Mouse (Mus musculus) bone marrow, adult 2 months (tissue): ENCODE results near the gene Map3k14.

Experiments
- CTCF ChIP-seq: fragments of 200-500 bp; IDR thresholded peaks from 2 replicates; pipeline ENCODE4 v1.5.1; 2011; ENCODE audit warnings: low read length, control low read depth; ENCODE audit not compliant: control insufficient read depth, insufficient read depth
- POLR2A ChIP-seq: fragments of 200-500 bp; IDR thresholded peaks from 2 replicates; pipeline ENCODE4 v1.6.1; 2011; ENCODE audit warnings: low read depth, mild to moderate bottlenecking, control low read depth, low read length, borderline replicate concordance; ENCODE audit not compliant: control insufficient read depth

- TF ChIP-seq POLR2A (no peak), CTCF (no peak)
Observed at GRCm38 (mm10) chr11:103246081-103246730, 21.1 kb downstream of the Map3k14 start.
